Mouse (Mus musculus): Measurements from ENCODE around the gene Timm23. TPM values are rescaled to one million over a fixed set of nuclear protein-coding genes. Genes with fewer than 3 reads are reported as not detected.
A peak's percentile ranks its signal among the peaks of the same experiment; 100 is the strongest.

The Timm23 gene
- polyA plus RNA-seq, 1 experiment: 83.6 TPM

DNA sequence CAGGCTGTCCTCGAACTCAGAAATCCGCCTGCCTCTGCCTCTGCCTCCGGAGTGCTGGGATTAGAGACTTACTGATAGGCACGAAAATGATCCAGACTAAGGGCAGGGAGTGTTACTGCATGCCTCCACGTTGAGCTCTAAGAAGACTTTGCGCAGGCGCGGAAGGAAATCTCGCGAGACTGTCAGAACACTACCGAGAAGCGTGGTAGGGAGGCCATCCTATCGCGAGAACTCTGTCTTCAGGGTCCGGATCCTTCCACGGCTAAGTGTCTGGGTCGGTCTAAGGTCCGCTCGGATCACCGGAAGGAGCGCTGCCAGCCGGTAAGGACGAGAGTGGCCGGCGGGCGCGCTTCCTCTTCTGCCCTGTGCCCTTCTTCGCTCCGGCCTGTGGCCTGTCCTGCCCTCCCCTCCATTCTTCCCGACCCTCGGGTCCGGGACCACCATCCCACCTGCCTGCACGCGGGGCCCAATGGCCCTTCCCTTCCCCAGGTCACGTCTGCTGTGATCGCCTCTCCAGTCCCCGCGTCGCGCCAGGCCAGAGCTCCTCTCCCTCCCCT lies 41.9 kb downstream of the Timm23 start, which contains the start of gene Ncoa4:
Ncoa4 (plus strand) TSS at position 176 of the 557 bp plus-strand sequence.
- peak; percentile 95 for DNase-seq
- H3K4me3 ChIP-seq (replicated peaks; ENCODE audit: extremely low read depth, low read depth, low read length): peak within 1 kb of the TSS; percentile 90
- TF ChIP-seq POLR2A (IDR thresholded peaks at IDR 0.05; ENCODE audit: borderline replicate concordance, extremely low read depth, low read depth, low read length) (peak; percentile 81), CTCF (IDR thresholded peaks at IDR 0.05; ENCODE audit: insufficient read depth, low read length) (no peak)
- peaks cover 3% of the 10 kb centered on the region; the same call in 1 of the 2 replicates for H3K4me1 ChIP-seq (ENCODE audit: control insufficient read depth, insufficient read depth, low read length)
- WGBS: under 1% methylated on average over 40 of the region's 40 CpGs

DNA sequence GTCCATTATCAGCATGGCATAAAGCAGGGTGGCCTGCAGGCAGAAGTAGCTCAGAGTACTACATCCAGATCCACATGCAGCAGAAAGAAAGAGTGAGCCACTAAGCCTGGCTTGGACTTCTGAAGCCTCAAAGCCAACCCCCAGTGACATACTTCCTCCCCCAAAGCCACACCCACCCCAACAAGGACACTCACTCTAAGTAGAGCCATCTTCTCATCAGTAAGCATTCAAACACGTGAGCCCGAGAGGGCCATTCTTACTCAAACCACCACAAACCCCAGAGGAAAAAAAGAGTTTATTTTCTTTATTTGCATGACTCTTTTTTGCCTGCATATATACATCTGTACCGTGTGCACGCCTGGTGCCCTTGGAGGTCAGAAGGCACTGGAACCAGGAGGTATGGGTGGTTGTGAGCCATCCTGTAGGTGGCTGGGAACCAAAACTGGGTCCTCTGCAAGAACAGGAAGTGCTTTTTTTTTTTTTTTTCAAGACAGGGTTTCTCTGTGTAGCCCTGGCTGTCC lies 42.5 kb downstream of the Timm23 start:
- Histone ChIP-seq H3K4me3 (replicated peaks; ENCODE audit: extremely low read depth, low read depth, low read length) (peak overlapping the region; percentile 54), H3K4me1 (ENCODE audit: control insufficient read depth, insufficient read depth, low read length) (peaks cover 3% of the 10 kb centered on the region; the same call in 1 of the 2 replicates)
- 25% methylated on average over 4 of the region's 4 CpGs for WGBS
- no peak for TF ChIP-seq CTCF (IDR thresholded peaks at IDR 0.05; ENCODE audit: insufficient read depth, low read length)
- TF ChIP-seq POLR2A (IDR thresholded peaks at IDR 0.05; ENCODE audit: borderline replicate concordance, extremely low read depth, low read depth, low read length): no peak
- DNase-seq: no peak

GRCm38 (mm10) chr14:32154758-32155157 lies 46.9 kb downstream of the Timm23 start:
- no peak for TF ChIP-seq CTCF (IDR thresholded peaks at IDR 0.05; ENCODE audit: insufficient read depth, low read length)
- no peak for TF ChIP-seq POLR2A (IDR thresholded peaks at IDR 0.05; ENCODE audit: borderline replicate concordance, extremely low read depth, low read depth, low read length)
- no peak for DNase-seq
- WGBS: 79% methylated on average over 6 of the region's 6 CpGs
- no peaks in the 10 kb centered on the region for H3K4me1 ChIP-seq (ENCODE audit: control insufficient read depth, insufficient read depth, low read length)
- H3K4me3 ChIP-seq (replicated peaks; ENCODE audit: extremely low read depth, low read depth, low read length): no peak overlapping the region

DNA sequence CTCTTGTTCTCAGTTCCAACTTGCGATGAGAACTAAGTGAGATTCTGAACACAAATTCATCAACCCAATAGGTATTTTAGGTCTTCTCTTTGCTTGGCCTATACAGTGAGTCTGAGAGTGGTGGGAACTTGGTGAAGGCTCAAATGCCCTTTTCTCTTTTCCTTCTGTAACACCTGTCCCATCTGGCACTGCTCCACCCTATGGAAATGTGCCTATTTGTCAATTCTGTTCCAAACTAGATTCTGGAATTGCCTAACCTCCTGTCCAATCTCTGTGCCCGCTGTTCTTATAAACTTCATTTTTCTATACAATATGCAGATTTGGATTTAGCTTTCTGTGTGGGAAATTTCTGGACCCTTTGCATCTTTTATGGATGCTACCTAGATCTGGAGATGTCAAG lies 48.5 kb downstream of the Timm23 start:
- TF ChIP-seq CTCF (IDR thresholded peaks at IDR 0.05; ENCODE audit: insufficient read depth, low read length): no peak
- TF ChIP-seq POLR2A (IDR thresholded peaks at IDR 0.05; ENCODE audit: borderline replicate concordance, extremely low read depth, low read depth, low read length): no peak
- no peak for DNase-seq
- Histone ChIP-seq H3K4me3 (replicated peaks; ENCODE audit: extremely low read depth, low read depth, low read length) (no peak overlapping the region), H3K4me1 (ENCODE audit: control insufficient read depth, insufficient read depth, low read length) (no peaks in the 10 kb centered on the region)
- WGBS: 97% methylated on average over 2 of the region's 2 CpGs

GRCm38 (mm10) chr14:32152243-32152965 lies 49.3 kb downstream of the Timm23 start:
- no peak for DNase-seq
- H3K4me1 ChIP-seq (ENCODE audit: control insufficient read depth, insufficient read depth, low read length): no peaks in the 10 kb centered on the region
- WGBS: 89% methylated on average over 18 of the region's 18 CpGs
- no peak overlapping the region for H3K4me3 ChIP-seq (replicated peaks; ENCODE audit: extremely low read depth, low read depth, low read length)
- no peak for TF ChIP-seq POLR2A (IDR thresholded peaks at IDR 0.05; ENCODE audit: borderline replicate concordance, extremely low read depth, low read depth, low read length)
- TF ChIP-seq CTCF (IDR thresholded peaks at IDR 0.05; ENCODE audit: insufficient read depth, low read length): no peak

GRCm38 (mm10) chr14:32150872-32151271 lies 50.8 kb downstream of the Timm23 start:
- no peak for TF ChIP-seq POLR2A (IDR thresholded peaks at IDR 0.05; ENCODE audit: borderline replicate concordance, extremely low read depth, low read depth, low read length)
- TF ChIP-seq CTCF (IDR thresholded peaks at IDR 0.05; ENCODE audit: insufficient read depth, low read length): no peak
- WGBS: 92% methylated on average over 2 of the region's 2 CpGs
- H3K4me3 ChIP-seq (replicated peaks; ENCODE audit: extremely low read depth, low read depth, low read length): no peak overlapping the region

GRCm38 (mm10) chr14:32146578-32146977 lies 55.1 kb downstream of the Timm23 start:
- Histone ChIP-seq H3K4me3 (replicated peaks; ENCODE audit: extremely low read depth, low read depth, low read length) (no peak overlapping the region), H3K4me1 (ENCODE audit: control insufficient read depth, insufficient read depth, low read length) (no peaks in the 10 kb centered on the region)
- no peak for TF ChIP-seq CTCF (IDR thresholded peaks at IDR 0.05; ENCODE audit: insufficient read depth, low read length)
- TF ChIP-seq POLR2A (IDR thresholded peaks at IDR 0.05; ENCODE audit: borderline replicate concordance, extremely low read depth, low read depth, low read length): no peak
- WGBS: 65% methylated on average over 2 of the region's 2 CpGs
- no peak for DNase-seq

More at GRCm38 (mm10) chr14:32150872-32151271, 50.8 kb downstream of the Timm23 start:
- H3K4me1 ChIP-seq (ENCODE audit: control insufficient read depth, insufficient read depth, low read length): no peaks in the 10 kb centered on the region
- DNase-seq: no peak

GRCm38 (mm10) chr14:32145809-32146511 lies 55.7 kb downstream of the Timm23 start:
- 62% methylated on average over 7 of the region's 7 CpGs for WGBS
- DNase-seq: no peak

GRCm38 (mm10) chr14:32145401-32145800 lies 56.3 kb downstream of the Timm23 start:
- WGBS: 70% methylated on average over 4 of the region's 4 CpGs
- Histone ChIP-seq H3K4me3 (replicated peaks; ENCODE audit: extremely low read depth, low read depth, low read length) (no peak overlapping the region), H3K4me1 (ENCODE audit: control insufficient read depth, insufficient read depth, low read length) (no peaks in the 10 kb centered on the region)
- TF ChIP-seq CTCF (IDR thresholded peaks at IDR 0.05; ENCODE audit: insufficient read depth, low read length) (no peak), POLR2A (IDR thresholded peaks at IDR 0.05; ENCODE audit: borderline replicate concordance, extremely low read depth, low read depth, low read length) (no peak)
- DNase-seq: no peak

More at GRCm38 (mm10) chr14:32145809-32146511, 55.7 kb downstream of the Timm23 start:
- TF ChIP-seq POLR2A (IDR thresholded peaks at IDR 0.05; ENCODE audit: borderline replicate concordance, extremely low read depth, low read depth, low read length) (no peak), CTCF (IDR thresholded peaks at IDR 0.05; ENCODE audit: insufficient read depth, low read length) (no peak)
- Histone ChIP-seq H3K4me3 (replicated peaks; ENCODE audit: extremely low read depth, low read depth, low read length) (no peak overlapping the region), H3K4me1 (ENCODE audit: control insufficient read depth, insufficient read depth, low read length) (no peaks in the 10 kb centered on the region)
